Mouse (Mus musculus) gastrocnemius, adult 2 months (tissue): ENCODE measurements around the gene Capn11. TPM values are rescaled to one million over a fixed set of nuclear protein-coding genes. Genes with fewer than 3 reads are reported as not detected.
A peak's percentile ranks its signal among the peaks of the same experiment; 100 is the strongest.

Source experiments
- DNase-seq: peaks from one replicate; pipeline ENCODE4 v3.0.0; 2022
- H3K27ac ChIP-seq: fragments of 200-600 bp; 2 replicates; pipeline ENCODE4 v1.8.1; 2022; ENCODE audit warnings: mild to moderate bottlenecking
- H3K4me3 ChIP-seq: fragments of 200-600 bp; 2 replicates; pipeline ENCODE4 v1.8.1; 2022; ENCODE audit warnings: mild to moderate bottlenecking, moderate library complexity
- CTCF ChIP-seq: fragments of 200-600 bp; IDR thresholded peaks from 2 replicates; pipeline ENCODE4 v1.8.1; 2022; ENCODE audit warnings: antibody characterized with exemption, mild to moderate bottlenecking, moderate library complexity
- intact Hi-C: fragments of 180-260 bp; cut with DNase I; formaldehyde crosslinking; loops from one replicate; pipeline ENCODE4 v1.15.1; 2025
- total RNA-seq, 2 experiments: library from RNA; stranded (reverse); gene quantifications; 2 replicates each; pipeline ENCODE4 v1.2.3; 2021

The Capn11 gene
- total RNA-seq, 2 experiments from 2014 or later = 0.59 to 0.98 TPM

DNA sequence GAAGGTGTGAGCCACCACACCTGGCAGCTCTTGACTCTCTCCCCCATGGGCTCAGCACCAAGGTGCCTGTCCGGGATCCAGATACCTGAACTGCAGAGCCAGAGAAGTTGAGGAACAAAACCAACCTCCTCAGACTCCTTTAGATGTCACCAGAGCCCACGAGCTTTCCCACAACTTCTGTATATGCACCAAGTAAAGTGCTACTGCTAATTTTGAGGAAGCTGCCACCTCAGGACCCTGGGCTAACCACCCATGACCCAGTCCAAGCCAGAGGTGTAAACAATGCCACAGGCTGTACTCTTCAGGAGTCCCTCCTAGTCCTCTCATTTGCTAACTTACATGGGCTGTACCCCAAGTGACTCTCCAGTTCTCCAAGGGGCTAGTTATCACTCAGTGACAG lies 13.5 kb upstream of the Capn11 start:
- DNase-seq = no peak
- Histone ChIP-seq H3K27ac (no peak overlapping the region), H3K4me3 (no peak overlapping the region)
- intact Hi-C loops = no loop called here
- no peak for TF ChIP-seq CTCF

GRCm38 (mm10) chr17:45671821-45672220 lies 12.7 kb upstream of the Capn11 start:
- intact Hi-C loops = no loop called here
- TF ChIP-seq CTCF = peak; percentile 49
- DNase-seq = no peak
- no peak overlapping the region for H3K4me3 ChIP-seq
- no peak overlapping the region for H3K27ac ChIP-seq

GRCm38 (mm10) chr17:45667986-45668385 lies 8.9 kb upstream of the Capn11 start:
- Histone ChIP-seq H3K27ac (no peak overlapping the region), H3K4me3 (no peak overlapping the region)
- no peak for DNase-seq
- intact Hi-C loops = no loop called here
- no peak for TF ChIP-seq CTCF

DNA sequence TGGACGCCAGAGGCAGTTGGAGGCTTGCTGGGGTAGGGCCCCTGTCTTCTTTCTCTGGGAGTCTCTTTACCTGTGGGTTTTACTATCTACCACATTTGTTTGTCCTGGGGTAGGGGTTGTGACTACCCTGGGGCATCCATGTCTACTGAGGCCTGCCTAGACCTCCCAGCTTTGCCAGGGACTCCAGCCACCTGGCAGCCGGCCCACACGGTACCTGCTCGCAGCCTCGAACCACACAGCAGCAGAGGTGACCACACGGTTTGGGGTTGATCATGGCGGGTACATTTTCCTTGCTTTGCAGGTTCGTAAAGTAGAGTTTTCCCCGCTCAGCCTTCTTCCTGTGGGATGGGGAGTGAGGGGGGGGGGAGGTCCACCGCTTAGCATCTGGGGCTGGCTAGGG lies 8.4 kb upstream of the Capn11 start:
- no peak overlapping the region for H3K27ac ChIP-seq
- intact Hi-C loops = no loop called here
- TF ChIP-seq CTCF = no peak
- no peak overlapping the region for H3K4me3 ChIP-seq
- DNase-seq = no peak

DNA sequence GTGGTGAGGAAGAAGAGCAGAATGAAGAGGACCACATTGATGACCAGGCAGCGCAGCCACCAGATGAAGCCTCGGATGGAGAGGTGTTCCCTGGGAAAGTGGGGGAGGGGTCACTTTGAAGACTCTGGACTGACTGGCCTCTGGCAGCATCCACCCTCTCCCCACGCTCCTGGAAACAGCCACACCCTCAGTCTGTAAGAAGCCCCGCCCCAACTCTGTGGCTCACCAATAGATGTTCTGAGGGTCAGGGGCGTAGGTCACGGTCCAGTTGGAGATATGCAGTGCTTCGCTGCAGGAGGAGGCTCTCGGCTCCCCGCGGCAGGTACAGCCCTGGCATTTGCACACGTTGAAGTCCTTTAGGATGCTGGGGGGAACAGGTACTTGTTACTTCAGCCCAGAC lies 7.0 kb upstream of the Capn11 start:
- intact Hi-C loops = no loop called here
- no peak for DNase-seq

DNA sequence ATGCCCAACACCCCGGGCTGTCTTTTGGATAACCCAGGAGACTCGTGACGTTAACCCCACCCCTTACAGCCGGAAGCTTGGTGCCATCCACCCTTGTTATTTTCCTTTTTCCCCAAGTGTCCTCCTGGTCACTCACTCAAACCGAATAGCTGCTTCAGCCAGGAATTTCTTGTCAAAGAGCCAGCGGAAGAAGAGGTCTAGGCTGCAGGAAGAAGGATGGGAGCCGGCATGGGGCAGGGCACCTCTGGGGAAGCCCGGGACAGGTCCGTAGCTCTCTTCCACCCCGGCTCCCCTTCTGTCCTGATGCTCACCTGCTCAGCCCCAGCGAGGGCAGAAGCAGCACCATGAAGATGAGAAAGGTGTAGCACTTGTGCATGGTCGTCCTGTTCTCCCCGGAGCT lies 5.5 kb upstream of the Capn11 start:
- H3K27ac ChIP-seq = no peak overlapping the region
- TF ChIP-seq CTCF = no peak
- no peak for DNase-seq
- intact Hi-C loops = no loop called here
- H3K4me3 ChIP-seq = no peak overlapping the region

More for the DNA sequence above, 7.0 kb upstream of the Capn11 start:
- TF ChIP-seq CTCF = no peak
- H3K27ac ChIP-seq = no peak overlapping the region
- H3K4me3 ChIP-seq = no peak overlapping the region

DNA sequence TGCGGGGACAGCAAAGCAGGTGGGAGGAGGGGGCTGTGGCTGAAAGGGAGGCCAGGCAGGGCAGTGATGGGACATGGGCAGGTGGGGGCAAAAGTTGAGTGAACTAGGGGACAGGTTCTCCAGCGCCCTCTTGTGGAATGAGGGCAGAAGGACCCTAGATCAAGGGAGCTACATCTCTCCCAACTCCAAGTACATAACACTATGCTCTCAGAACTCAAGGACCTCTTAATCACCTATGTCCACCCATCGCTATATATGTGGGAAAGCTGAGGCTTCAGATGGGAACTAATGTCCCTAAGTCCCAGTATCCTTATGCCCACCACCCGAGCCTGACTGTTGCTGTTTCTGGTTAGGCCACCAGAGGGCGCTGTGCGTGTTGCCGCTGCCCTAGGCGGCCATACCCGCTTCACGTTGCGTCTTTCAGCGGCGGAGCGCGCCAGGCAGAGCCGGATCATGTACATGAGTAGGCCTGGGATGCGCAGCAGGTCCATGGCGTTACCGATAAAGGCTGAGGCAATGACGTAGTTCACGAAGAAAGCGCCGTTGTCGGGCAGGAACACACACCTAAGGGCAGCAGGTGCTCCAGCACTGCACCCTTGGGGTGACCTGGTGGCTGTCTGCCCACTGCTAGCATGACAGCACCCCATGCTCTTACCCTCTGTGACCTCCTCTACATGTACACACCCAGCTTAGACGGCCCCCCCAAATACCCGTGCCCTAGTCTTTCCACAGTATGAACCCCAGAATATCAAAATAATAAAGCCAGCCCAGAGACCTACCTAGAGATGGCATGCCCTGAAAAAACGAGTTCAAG lies 4.2 kb upstream of the Capn11 start:
- H3K4me3 ChIP-seq = peak overlapping the region; percentile 41
- intact Hi-C loops = loop anchor here (1.0 kb wide), 1 partner anchor 55 kb away; no protein-coding TSS in a partner anchor
- no peak overlapping the region for H3K27ac ChIP-seq
- peak; percentile 85 for DNase-seq
- TF ChIP-seq CTCF = peak; percentile 97

GRCm38 (mm10) chr17:45655820-45656219 lies 3.3 kb downstream of the Capn11 start:
- intact Hi-C loops = no loop called here
- peak; percentile 40 for TF ChIP-seq CTCF
- DNase-seq = peak; percentile 55
- Histone ChIP-seq H3K27ac (no peak overlapping the region), H3K4me3 (no peak overlapping the region)

- TF ChIP-seq CTCF = no peak
- DNase-seq = no peak
- intact Hi-C loops = no loop called here
- Histone ChIP-seq H3K27ac (peak overlapping the region; percentile 68), H3K4me3 (peak overlapping the region; percentile 51)
These were observed 5.9 kb downstream of the Capn11 start for GRCm38 (mm10) chr17:45653233-45653632.

DNA sequence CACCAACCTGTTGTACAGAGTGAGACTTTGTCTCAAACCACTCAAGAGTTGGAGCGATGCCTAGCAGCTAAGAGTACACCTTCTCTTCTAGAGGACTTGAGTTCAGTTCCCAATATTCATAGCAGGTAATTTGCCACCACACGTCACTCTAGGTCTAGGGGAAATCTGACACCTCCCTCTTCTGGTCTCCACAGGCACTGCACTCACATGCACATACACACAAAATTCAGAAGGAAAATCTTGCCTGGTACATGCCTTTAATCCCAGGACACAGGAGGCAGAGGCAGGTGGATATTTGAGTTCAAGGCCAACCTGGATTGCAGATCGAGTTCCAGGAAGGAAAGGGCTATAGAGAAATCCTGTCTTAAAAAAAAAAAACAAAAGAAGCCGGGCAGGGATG lies 14.9 kb downstream of the Capn11 start:
- Histone ChIP-seq H3K4me3 (no peak overlapping the region), H3K27ac (no peak overlapping the region)
- TF ChIP-seq CTCF = no peak
- DNase-seq = no peak
- intact Hi-C loops = loop anchor here (5.0 kb wide), 2 partner anchors 127 to 167 kb away; partner anchors contain the start of gene Spats1

DNA sequence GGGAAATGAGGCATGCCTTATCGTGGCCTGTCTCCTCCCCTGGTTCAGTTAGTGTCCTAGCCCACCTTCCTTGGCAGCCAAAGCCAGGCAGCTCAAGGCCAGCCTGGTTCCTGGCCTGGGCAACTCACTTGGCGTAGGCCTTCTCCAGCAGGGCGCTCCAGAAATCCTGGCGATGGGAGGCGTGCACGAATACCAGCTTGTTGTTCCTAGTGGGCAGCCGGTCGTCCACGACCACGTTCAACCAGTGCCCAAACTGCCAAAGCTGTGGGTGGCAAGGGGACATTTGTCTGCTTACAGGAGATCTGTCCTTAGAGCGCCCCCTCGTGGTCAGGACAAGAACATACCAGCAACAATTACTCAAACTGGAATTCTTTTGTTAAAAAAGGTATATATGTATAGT lies 16.4 kb downstream of the Capn11 start:
- intact Hi-C loops = loop anchor here (5.0 kb wide), 2 partner anchors 125 to 165 kb away; partner anchors contain the start of gene Spats1
- peak; percentile 80 for DNase-seq
- peak; percentile 79 for TF ChIP-seq CTCF
- H3K4me3 ChIP-seq = no peak overlapping the region
- 0 out of 2 replicates have a peak overlapping the region, but pooled peaks have one; percentile 21 for H3K27ac ChIP-seq

- Histone ChIP-seq H3K4me3 (no peak overlapping the region), H3K27ac (no peak overlapping the region)
- intact Hi-C loops = loop anchor here (5.0 kb wide), 2 partner anchors 125 to 165 kb away; partner anchors contain the start of gene Spats1
- TF ChIP-seq CTCF = no peak
- DNase-seq = no peak
These were observed 17.1 kb downstream of the Capn11 start for GRCm38 (mm10) chr17:45641981-45642380.

DNA sequence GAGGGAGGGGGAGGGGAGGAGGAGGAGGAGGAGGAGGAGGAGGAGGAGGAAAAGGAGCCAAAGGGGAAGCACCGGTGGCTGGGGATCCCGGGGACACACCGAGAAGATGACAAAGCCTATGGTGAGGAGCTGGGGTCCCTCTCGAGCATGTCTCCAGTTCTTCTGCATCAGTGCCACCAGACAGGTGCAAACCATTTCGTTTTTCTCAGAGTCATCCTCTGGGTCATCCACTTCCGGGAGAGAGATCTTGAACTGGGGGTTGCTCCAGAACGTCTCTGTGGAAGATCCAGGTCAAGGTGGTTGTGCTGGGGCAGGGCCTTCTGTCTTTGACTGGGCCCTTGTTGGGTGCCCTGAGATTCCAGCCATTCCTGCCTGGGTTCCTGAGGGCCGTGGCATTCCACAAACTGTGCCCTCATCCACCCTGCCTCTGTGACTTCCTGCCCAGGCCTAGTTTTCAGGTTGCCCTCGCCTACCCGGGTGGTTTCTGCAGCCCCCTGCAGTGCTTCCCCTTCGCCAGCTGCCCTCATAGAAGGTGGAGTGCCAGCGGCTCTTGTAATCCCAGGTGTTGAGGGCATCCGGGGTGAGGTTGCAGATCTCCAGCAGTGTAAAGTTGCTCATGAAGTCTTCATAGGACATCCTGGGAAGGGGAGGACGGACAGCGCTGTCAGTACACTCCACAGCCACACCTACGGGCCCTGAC lies 20.4 kb downstream of the Capn11 start:
- TF ChIP-seq CTCF = no peak
- no peak overlapping the region for H3K4me3 ChIP-seq
- no peak overlapping the region for H3K27ac ChIP-seq
- DNase-seq = no peak
- intact Hi-C loops = no loop called here
